Mouse (Mus musculus) MEL (cell line): ENCODE measurements around the gene Rps16. TPM values are rescaled to one million over a fixed set of nuclear protein-coding genes. Genes with fewer than 3 reads are reported as not detected.

ENCODE experiments used
- DNase-seq: peaks from one replicate; pipeline ENCODE4 v3.0.0; 2011; ENCODE audit warnings: low read depth, low spot score
- H3K27ac ChIP-seq: 2 replicates; pipeline ENCODE4 v1.5.1; 2012; ENCODE audit warnings: low read depth, mild to moderate bottlenecking, control low read depth, low read length, moderate library complexity; ENCODE audit not compliant: control insufficient read depth
- H3K27me3 ChIP-seq, 2 experiments: fragments of 150-350 bp in 1 of 2; sonication (generic) in 1 of 2; 2 replicates each; pipeline ENCODE4 v1.6.1; 2012; ENCODE audit warnings: low read length in 2 of 2, mild to moderate bottlenecking in 2 of 2, improper control_type of control experiment in 1 of 2, moderate library complexity in 1 of 2; ENCODE audit not compliant: insufficient read depth in 2 of 2, control insufficient read depth in 1 of 2
- H3K36me3 ChIP-seq, 2 experiments: 2 replicates each; pipeline ENCODE4 v1.6.1; 2012 to 2014; ENCODE audit warnings: low read length in 2 of 2, improper control_type of control experiment in 1 of 2, inconsistent platforms in 1 of 2, mild to moderate bottlenecking in 1 of 2; ENCODE audit not compliant: insufficient read depth in 2 of 2, control insufficient read depth in 1 of 2
- H3K4me1 ChIP-seq, 2 experiments: fragments of 150-350 bp in 1 of 2; sonication (generic) in 1 of 2; 2 replicates each; pipeline ENCODE4 v1.6.1; 2012; ENCODE audit warnings: low read length in 2 of 2, improper control_type of control experiment in 1 of 2, mild to moderate bottlenecking in 1 of 2; ENCODE audit not compliant: insufficient read depth in 2 of 2, control insufficient read depth in 1 of 2
- H3K4me3 ChIP-seq, 2 experiments: fragments of 150-350 bp in 1 of 2; sonication (generic) in 1 of 2; 2 replicates each; pipeline ENCODE4 v1.5.1; 2012; ENCODE audit warnings: low read depth in 2 of 2, low read length in 2 of 2, mild to moderate bottlenecking in 2 of 2, moderate library complexity in 2 of 2, control low read depth in 1 of 2, improper control_type of control experiment in 1 of 2; ENCODE audit not compliant: control insufficient read depth in 1 of 2, insufficient read depth in 1 of 2
- H3K79me2 ChIP-seq: 2 replicates; pipeline ENCODE4 v1.6.1; 2012; ENCODE audit warnings: mild to moderate bottlenecking, low read length, moderate library complexity; ENCODE audit not compliant: control insufficient read depth, poor library complexity, insufficient read depth
- H3K9ac ChIP-seq: 2 replicates; pipeline ENCODE4 v1.6.1; 2012; ENCODE audit warnings: low read depth, mild to moderate bottlenecking, control low read depth, low read length, moderate library complexity; ENCODE audit not compliant: control insufficient read depth, poor library complexity, severe bottlenecking
- H3K9me3 ChIP-seq: fragments of 150-350 bp; sonication (generic); replicated peaks from 2 replicates; pipeline ENCODE4 v1.6.1; 2012; ENCODE audit warnings: mild to moderate bottlenecking, low read length, improper control_type of control experiment, moderate library complexity; ENCODE audit not compliant: insufficient read depth
- BHLHE40 ChIP-seq: IDR thresholded peaks from 2 replicates; pipeline ENCODE4 v1.6.1; 2012; ENCODE audit warnings: low read depth, mild to moderate bottlenecking, inconsistent platforms, low read length, improper control_type of control experiment, borderline replicate concordance
- CHD1 ChIP-seq: IDR thresholded peaks from 2 replicates; pipeline ENCODE4 v1.6.1; 2012; ENCODE audit warnings: low read depth, mild to moderate bottlenecking, inconsistent platforms, low read length, improper control_type of control experiment
- CHD2 ChIP-seq: IDR thresholded peaks from 2 replicates; pipeline ENCODE4 v1.6.1; 2011; ENCODE audit warnings: low read length, improper control_type of control experiment
- CTCF ChIP-seq, 3 experiments: IDR thresholded peaks in 2 of 3; conservative IDR thresholded peaks in 1 of 3; 2 replicates each; pipeline ENCODE4 v1.5.1; 2011 to 2012; ENCODE audit warnings: low read length in 3 of 3, low read depth in 2 of 3, mild to moderate bottlenecking in 2 of 3, improper control_type of control experiment in 1 of 3, inconsistent platforms in 1 of 3, mixed read lengths in 1 of 3, moderate library complexity in 1 of 3; ENCODE audit not compliant: control insufficient read depth in 1 of 3, insufficient read depth in 1 of 3, poor library complexity in 1 of 3, severe bottlenecking in 1 of 3
- E2F4 ChIP-seq: IDR thresholded peaks from 2 replicates; pipeline ENCODE4 v1.6.1; 2011; ENCODE audit warnings: low read depth, low read length, improper control_type of control experiment, borderline replicate concordance
- ELF1 ChIP-seq: IDR thresholded peaks from 2 replicates; pipeline ENCODE4 v1.6.1; 2014; ENCODE audit warnings: low read depth, mild to moderate bottlenecking, inconsistent platforms, low read length, improper control_type of control experiment, moderate library complexity
- EP300 ChIP-seq, 2 experiments: IDR thresholded peaks; 2 replicates each; pipeline ENCODE4 v1.6.1; 2011; ENCODE audit warnings: improper control_type of control experiment in 2 of 2, low read length in 2 of 2, low read depth in 1 of 2, mild to moderate bottlenecking in 1 of 2
- ETS1 ChIP-seq: IDR thresholded peaks from 2 replicates; pipeline ENCODE4 v1.6.1; 2012; ENCODE audit warnings: low read depth, mild to moderate bottlenecking, inconsistent platforms, low read length, improper control_type of control experiment, moderate library complexity
- GABPA ChIP-seq: IDR thresholded peaks from 2 replicates; pipeline ENCODE4 v1.6.1; 2012; ENCODE audit warnings: low read depth, mild to moderate bottlenecking, inconsistent platforms, low read length, improper control_type of control experiment, moderate library complexity
- GATA1 ChIP-seq: IDR thresholded peaks from 2 replicates; pipeline ENCODE4 v1.6.1; 2011; ENCODE audit warnings: low read depth, low read length, improper control_type of control experiment
- HCFC1 ChIP-seq: IDR thresholded peaks from 2 replicates; pipeline ENCODE4 v1.6.1; 2012; ENCODE audit warnings: low read depth, mild to moderate bottlenecking, inconsistent platforms, low read length, improper control_type of control experiment, moderate library complexity
- JUND ChIP-seq: IDR thresholded peaks from 2 replicates; pipeline ENCODE4 v1.6.1; 2011; ENCODE audit warnings: low read depth, mild to moderate bottlenecking, improper control_type of control experiment, low read length
- KAT2A ChIP-seq: conservative IDR thresholded peaks from 2 replicates; pipeline ENCODE4 v1.6.1; 2012; ENCODE audit warnings: low read depth, low read length, improper control_type of control experiment, inconsistent platforms
- MAFK ChIP-seq: IDR thresholded peaks from 2 replicates; pipeline ENCODE4 v1.6.1; 2011; ENCODE audit warnings: low read depth, mild to moderate bottlenecking, low read length, improper control_type of control experiment, borderline replicate concordance
- MAX ChIP-seq: IDR thresholded peaks from 2 replicates; pipeline ENCODE4 v1.6.1; 2011; ENCODE audit warnings: low read length, improper control_type of control experiment
- MAZ ChIP-seq: IDR thresholded peaks from 2 replicates; pipeline ENCODE4 v1.6.1; 2012; ENCODE audit warnings: low read depth, mild to moderate bottlenecking, inconsistent platforms, low read length, improper control_type of control experiment
- MXI1 ChIP-seq: IDR thresholded peaks from 2 replicates; pipeline ENCODE4 v1.6.1; 2011; ENCODE audit warnings: mild to moderate bottlenecking, low read depth, low read length, improper control_type of control experiment
- MYB ChIP-seq: IDR thresholded peaks from 2 replicates; pipeline ENCODE4 v1.6.1; 2011; ENCODE audit warnings: mild to moderate bottlenecking, low read depth, low read length, improper control_type of control experiment
- MYC ChIP-seq: IDR thresholded peaks from 2 replicates; pipeline ENCODE4 v1.6.1; 2011; ENCODE audit warnings: low read depth, mild to moderate bottlenecking, low read length, improper control_type of control experiment, moderate library complexity
- NELFE ChIP-seq: IDR thresholded peaks from 2 replicates; pipeline ENCODE4 v1.6.1; 2011; ENCODE audit warnings: low read depth, low read length, improper control_type of control experiment
- NRF1 ChIP-seq: IDR thresholded peaks from 2 replicates; pipeline ENCODE4 v1.6.1; 2014; ENCODE audit warnings: low read depth, mild to moderate bottlenecking, inconsistent platforms, low read length, improper control_type of control experiment, moderate library complexity; ENCODE audit not compliant: poor library complexity, insufficient read depth, severe bottlenecking
- POLR2A ChIP-seq, 2 experiments: IDR thresholded peaks; 2 replicates each; pipeline ENCODE4 v1.6.1; 2011 to 2012; ENCODE audit warnings: low read length in 2 of 2, mild to moderate bottlenecking in 2 of 2, control low read depth in 1 of 2, improper control_type of control experiment in 1 of 2, low read depth in 1 of 2, moderate library complexity in 1 of 2; ENCODE audit not compliant: control insufficient read depth in 1 of 2, insufficient read depth in 1 of 2, poor library complexity in 1 of 2
- POLR2AphosphoS2 ChIP-seq: IDR thresholded peaks from 2 replicates; pipeline ENCODE4 v1.6.1; 2011; ENCODE audit warnings: low read length, improper control_type of control experiment
- POLR2AphosphoS5 ChIP-seq: IDR thresholded peaks from 2 replicates; pipeline ENCODE4 v1.6.1; 2012; ENCODE audit warnings: low read depth, borderline replicate concordance, mild to moderate bottlenecking, inconsistent platforms, low read length, moderate library complexity, mixed read lengths
- RAD21 ChIP-seq: IDR thresholded peaks from 2 replicates; pipeline ENCODE4 v1.6.1; 2011; ENCODE audit warnings: mild to moderate bottlenecking, low read depth, low read length, improper control_type of control experiment
- RCOR1 ChIP-seq: IDR thresholded peaks from 2 replicates; pipeline ENCODE4 v1.6.1; 2012; ENCODE audit warnings: low read depth, mild to moderate bottlenecking, inconsistent platforms, low read length, improper control_type of control experiment
- SIN3A ChIP-seq: IDR thresholded peaks from 2 replicates; pipeline ENCODE4 v1.6.1; 2012; ENCODE audit warnings: low read length, improper control_type of control experiment, inconsistent platforms
- SMC3 ChIP-seq: IDR thresholded peaks from 2 replicates; pipeline ENCODE4 v1.6.1; 2011; ENCODE audit warnings: low read depth, low read length, improper control_type of control experiment
- TAL1 ChIP-seq: IDR thresholded peaks from 2 replicates; pipeline ENCODE4 v1.6.1; 2012; ENCODE audit warnings: mild to moderate bottlenecking, inconsistent platforms, low read length, moderate library complexity, mixed read lengths
- TBP ChIP-seq: IDR thresholded peaks from 2 replicates; pipeline ENCODE4 v1.8.0; 2011; ENCODE audit warnings: low read depth, low read length, improper control_type of control experiment
- TCF12 ChIP-seq: IDR thresholded peaks from 2 replicates; pipeline ENCODE4 v1.6.1; 2014; ENCODE audit warnings: low read depth, mild to moderate bottlenecking, inconsistent platforms, low read length, improper control_type of control experiment, moderate library complexity
- UBTF ChIP-seq: IDR thresholded peaks from 2 replicates; pipeline ENCODE4 v1.6.1; 2012; ENCODE audit warnings: low read depth, mild to moderate bottlenecking, inconsistent platforms, low read length, improper control_type of control experiment, moderate library complexity, borderline replicate concordance; ENCODE audit not compliant: insufficient read depth
- USF2 ChIP-seq, 2 experiments: IDR thresholded peaks; 2 replicates each; pipeline ENCODE4 v1.6.1; 2011 to 2012; ENCODE audit warnings: improper control_type of control experiment in 2 of 2, low read length in 2 of 2, borderline replicate concordance in 1 of 2, inconsistent platforms in 1 of 2, low read depth in 1 of 2, mild to moderate bottlenecking in 1 of 2; ENCODE audit not compliant: insufficient read depth in 1 of 2
- ZKSCAN1 ChIP-seq: IDR thresholded peaks from 2 replicates; pipeline ENCODE4 v1.6.1; 2012; ENCODE audit warnings: low read depth, mild to moderate bottlenecking, inconsistent platforms, low read length, improper control_type of control experiment, moderate library complexity
- ZMIZ1 ChIP-seq: IDR thresholded peaks from 2 replicates; pipeline ENCODE4 v1.6.1; 2012; ENCODE audit warnings: low read depth, mild to moderate bottlenecking, inconsistent platforms, low read length, improper control_type of control experiment, moderate library complexity
- ZNF384 ChIP-seq: IDR thresholded peaks from 2 replicates; pipeline ENCODE4 v1.6.1; 2012; ENCODE audit warnings: low read depth, mild to moderate bottlenecking, inconsistent platforms, low read length, improper control_type of control experiment
- polyA plus RNA-seq, 2 experiments: library from polyadenylated mRNA; stranded (reverse) in 1 of 2; unstranded in 1 of 2; fragments of >175 nt in 1 of 2; fragments of >200 nt in 1 of 2; gene quantifications; 2 replicates each; pipeline versions ENCODE4 v1.2.1 to v1.2.4; 2012; ENCODE audit warnings: low replicate concordance in 2 of 2, low read depth in 1 of 2; ENCODE audit not compliant: insufficient read length in 2 of 2, insufficient read depth in 1 of 2, missing spikeins in 1 of 2
- total RNA-seq: library from RNA; depleted of rRNA; stranded (reverse); fragments of 300-350 nt; gene quantifications from 2 replicates; pipeline ENCODE4 v1.2.3, GENCODE M21; 2012

Rps16 gene
- total and polyA plus RNA-seq, 3 experiments: 1,661 to 2,343 (median 1,740) TPM

- H3K79me2 ChIP-seq: peaks cover 3% of the 10 kb centered on the region
- H3K4me3 ChIP-seq: peak overlapping the region; percentile 69 to 77
- peaks cover 6 to 35% of the 10 kb centered on the region in 2 experiments for H3K4me1 ChIP-seq
- H3K27ac ChIP-seq: peak overlapping the region; percentile 95
- H3K27me3 ChIP-seq: no peaks in the 10 kb centered on the region
- peak; percentile 96 for DNase-seq
- H3K9me3 ChIP-seq: no peaks in the 10 kb centered on the region
- H3K9ac ChIP-seq: peak overlapping the region; percentile 86
- H3K36me3 ChIP-seq: peaks cover 0 to 20% of the 10 kb centered on the region in 2 experiments; a peak in 2 of 4 replicates
- TF ChIP-seq MYB: no peak
- TF ChIP-seq MAX: peak; percentile 10; the same call in 1 of the 2 replicates
- no peak for TF ChIP-seq RCOR1
- no peak for TF ChIP-seq CTCF (IDR thresholded peaks at IDR 0.05 in 2 of 3, conservative IDR thresholded peaks at IDR 0.05 in 1 of 3; ENCODE audit: control insufficient read depth in 1 of 3, insufficient read depth in 1 of 3, low read depth in 2 of 3, low read length in 3 of 3, poor library complexity in 1 of 3, severe bottlenecking in 1 of 3)
- TF ChIP-seq EP300 (IDR thresholded peaks at IDR 0.05; ENCODE audit: low read depth in 1 of 2, low read length in 2 of 2): peak in 1 of 2 experiments; percentile 30; a peak in 1 of 4 replicates
- no peak for TF ChIP-seq MAFK
- TF ChIP-seq POLR2AphosphoS5: no peak; the same call in 1 of the 2 replicates
- TF ChIP-seq TBP: peak; percentile 96
- TF ChIP-seq ZKSCAN1: no peak
- TF ChIP-seq ZNF384: no peak
- peak; percentile 54 for TF ChIP-seq TCF12
- peak; percentile 97 for TF ChIP-seq POLR2AphosphoS2
- no peak for TF ChIP-seq GATA1
- TF ChIP-seq SIN3A: peak; percentile 84
- TF ChIP-seq JUND: no peak
- peak; percentile 57 for TF ChIP-seq ETS1
- TF ChIP-seq E2F4: no peak
- peak; percentile 83; the same call in 1 of the 2 replicates for TF ChIP-seq MAZ
- no peak for TF ChIP-seq TAL1
- TF ChIP-seq ZMIZ1: peak; percentile 99
- 0 out of 2 replicates have a peak, but pooled peaks have one; percentile 10 for TF ChIP-seq GABPA
- no peak for TF ChIP-seq UBTF
- TF ChIP-seq POLR2A (IDR thresholded peaks at IDR 0.05; ENCODE audit: control insufficient read depth in 1 of 2, insufficient read depth in 1 of 2, low read depth in 1 of 2, low read length in 2 of 2, poor library complexity in 1 of 2): peak; percentile 98 to 99
- no peak; the same call in 1 of the 2 replicates for TF ChIP-seq MYC
- no peak for TF ChIP-seq RAD21
- TF ChIP-seq CHD2: peak; percentile 45
- TF ChIP-seq CHD1: no peak
- peak; percentile 97 for TF ChIP-seq NELFE
- TF ChIP-seq USF2 (IDR thresholded peaks at IDR 0.05; ENCODE audit: borderline replicate concordance in 1 of 2, insufficient read depth in 1 of 2, low read depth in 1 of 2, low read length in 2 of 2): no peak
- no peak; the same call in 1 of the 2 replicates for TF ChIP-seq BHLHE40
- TF ChIP-seq KAT2A: no peak
- TF ChIP-seq ELF1: peak; percentile 88
- peak; percentile 79 for TF ChIP-seq HCFC1
- peak; percentile 10; the same call in 1 of the 2 replicates for TF ChIP-seq SMC3
- TF ChIP-seq NRF1: no peak
- TF ChIP-seq MXI1: peak; percentile 83
Measured at GRCm38 (mm10) chr7:28378769-28379651, 28.6 kb downstream of the Rps16 start.
